Mouse (Mus musculus) stomach, adult 2 months (tissue): ENCODE measurements around the gene Nek2. TPM values are rescaled to one million over a fixed set of nuclear protein-coding genes. Genes with fewer than 3 reads are reported as not detected.

Experiments used
- polyA plus RNA-seq: library from polyadenylated mRNA; depleted of rRNA; stranded (reverse); fragments of >200 nt; gene quantifications from 2 replicates; pipeline ENCODE4 v1.2.3, GENCODE M21; 2012; rRNA removed

Nek2 gene
- polyA plus RNA-seq, result 0.89 and 1.1 TPM in 2 replicates

GRCm38 (mm10) chr1:191821326-191822091, at the start of gene Nek2:
TSS of gene Nek2 (plus strand) at chr1:191821444.

Other genes with a start within 250 kb of the Nek2 start
- gene Dtl, start 245.9 kb upstream of the Nek2 start, polyA plus RNA-seq, result 0.23 and 0.39 TPM in 2 replicates
- 4.4 and 6.5 TPM in 2 replicates for gene Ints7, start 245.8 kb upstream of the Nek2 start, polyA plus RNA-seq
- gene Lpgat1, start 103.6 kb upstream of the Nek2 start, polyA plus RNA-seq, result 2.1 and 2.6 TPM in 2 replicates
- gene Slc30a1, start 85.3 kb downstream of the Nek2 start, polyA plus RNA-seq, result 4.1 and 10.4 TPM in 2 replicates
- gene Rd3, start 155.9 kb downstream of the Nek2 start, polyA plus RNA-seq, result 0.14 TPM in 1 of 2 replicates, not detected in the other